Mouse (Mus musculus) neural tube, embryonic 14.5 days (tissue): ENCODE data around the gene Fam3a. TPM values are rescaled to one million over a fixed set of nuclear protein-coding genes. Genes with fewer than 3 reads are reported as not detected.

ENCODE experiments used
- ATAC-seq: fragments of 200-750 bp; cut with Nextera tagmentation; 2 replicates; pipeline ENCODE4 v1.8.0; 2017; ENCODE audit warnings: low read depth, mild to moderate bottlenecking, moderate TSS enrichment, moderate library complexity
- H3K27ac ChIP-seq: fragments of 300-500 bp; sonication (generic); 2 replicates; pipeline ENCODE4 v1.5.1; 2014; ENCODE audit warnings: low read depth, mild to moderate bottlenecking, control low read depth, low read length, moderate library complexity, mixed read lengths
- H3K27me3 ChIP-seq: fragments of 300-500 bp; sonication (generic); 2 replicates; pipeline ENCODE4 v1.6.1; 2014; ENCODE audit warnings: low read length; ENCODE audit not compliant: control insufficient read depth, insufficient read depth
- H3K36me3 ChIP-seq: fragments of 300-500 bp; sonication (generic); 2 replicates; pipeline ENCODE4 v1.6.1; 2014; ENCODE audit warnings: low read length, mixed read lengths; ENCODE audit not compliant: control insufficient read depth, insufficient read depth
- H3K4me1 ChIP-seq: fragments of 300-500 bp; sonication (generic); 2 replicates; pipeline ENCODE4 v1.6.1; 2014; ENCODE audit warnings: low read length; ENCODE audit not compliant: control insufficient read depth, insufficient read depth
- H3K4me2 ChIP-seq: fragments of 300-500 bp; sonication (generic); 2 replicates; pipeline ENCODE4 v1.6.1; 2014; ENCODE audit warnings: mild to moderate bottlenecking, low read depth, low read length, control low read depth
- H3K4me3 ChIP-seq: fragments of 300-500 bp; sonication (generic); 2 replicates; pipeline ENCODE4 v1.5.1; 2014; ENCODE audit warnings: low read depth, low read length, control low read depth, mixed read lengths
- H3K9ac ChIP-seq: fragments of 300-500 bp; sonication (generic); replicated peaks from 2 replicates; pipeline ENCODE4 v1.6.1; 2014; ENCODE audit warnings: low read depth, mild to moderate bottlenecking, control low read depth, low read length, mixed read lengths
- H3K9me3 ChIP-seq: fragments of 300-500 bp; sonication (generic); 2 replicates; pipeline ENCODE4 v1.6.1; 2016; ENCODE audit warnings: low read length; ENCODE audit not compliant: control insufficient read depth
- whole genome bisulfite sequencing: fragments of 180-500 bp; shearing (Covaris S2); extraction: QIAGEN DNeasy Blood & Tissue Kit; methylation state at CpG from one replicate; pipeline ENCODE4 v1.1.7; 2014; 5-methylcytosine and 5-hydroxymethylcytosine counted together
- polyA plus RNA-seq: library from polyadenylated mRNA; unstranded; fragments of >200 nt; fragmentation: Nextera tagmentation; extraction: Ambion mirVana; gene quantifications from 2 replicates; pipeline ENCODE4 v1.2.1, GENCODE M21; 2014

The Fam3a gene
- polyA plus RNA-seq, 1 experiment from 2014 or later, result 36.4 TPM

DNA sequence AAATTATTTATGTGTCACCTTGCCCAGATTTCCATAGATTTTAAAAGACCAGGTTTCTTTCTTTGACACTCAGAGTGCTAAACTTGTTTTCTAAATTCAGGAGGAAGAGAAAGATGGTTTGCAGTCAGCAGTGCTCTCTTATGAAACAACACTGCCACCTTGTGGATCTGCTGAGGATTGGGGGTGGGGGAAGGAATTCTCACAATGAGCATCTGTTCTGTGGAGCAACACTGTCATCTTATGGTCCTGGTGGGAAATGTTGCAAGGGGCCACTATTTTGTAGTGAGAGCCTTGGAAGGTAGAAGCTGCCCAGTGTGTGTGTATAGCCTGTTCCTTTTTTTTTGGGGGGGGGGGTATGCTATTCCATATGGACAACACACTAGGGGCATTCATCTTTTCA lies 20.3 kb upstream of the Fam3a start:
- Histone ChIP-seq H3K9me3 (no peaks in the 10 kb centered on the region), H3K36me3 (no peaks in the 10 kb centered on the region), H3K27ac (no peak overlapping the region), H3K4me2 (no peak overlapping the region), H3K27me3 (no peaks in the 10 kb centered on the region), H3K9ac (no peak overlapping the region), H3K4me3 (no peak overlapping the region), H3K4me1 (no peaks in the 10 kb centered on the region)
- peak; percentile 84 for ATAC-seq

GRCm38 (mm10) chrX:74408340-74408739 lies 15.3 kb upstream of the Fam3a start:
- H3K4me3 ChIP-seq, result no peak overlapping the region
- H3K9ac ChIP-seq, result no peak overlapping the region
- H3K36me3 ChIP-seq, result no peaks in the 10 kb centered on the region
- H3K27me3 ChIP-seq, result no peaks in the 10 kb centered on the region
- no peak overlapping the region for H3K27ac ChIP-seq
- no peaks in the 10 kb centered on the region for H3K4me1 ChIP-seq
- WGBS, result 52% methylated on average over 2 of the region's 2 CpGs
- no peak overlapping the region for H3K4me2 ChIP-seq
- ATAC-seq, result no peak
- H3K9me3 ChIP-seq, result no peaks in the 10 kb centered on the region

DNA sequence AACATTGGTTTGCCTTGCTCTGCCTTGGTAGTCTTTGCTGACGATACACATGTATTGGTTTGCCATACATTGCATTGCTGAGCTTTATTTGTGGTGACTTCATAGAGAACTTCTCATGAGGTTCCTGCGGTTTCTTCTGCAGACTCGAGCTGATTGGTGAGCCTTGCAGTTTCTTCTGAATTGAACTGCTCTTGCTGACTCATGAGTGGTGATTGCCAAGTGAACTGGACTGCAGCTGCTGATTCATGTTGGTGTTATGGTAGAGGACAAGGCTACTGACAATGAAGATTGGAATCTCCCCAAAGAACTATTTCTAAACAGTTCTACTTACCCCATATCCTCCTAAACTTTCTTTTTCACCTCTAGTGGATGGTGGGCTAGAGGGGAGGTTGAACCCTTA lies 7.1 kb upstream of the Fam3a start:
- Histone ChIP-seq H3K9me3 (no peaks in the 10 kb centered on the region), H3K27ac (no peak overlapping the region), H3K4me2 (no peak overlapping the region), H3K4me1 (no peaks in the 10 kb centered on the region), H3K27me3 (no peaks in the 10 kb centered on the region), H3K36me3 (no peaks in the 10 kb centered on the region), H3K9ac (no peak overlapping the region), H3K4me3 (no peak overlapping the region)
- ATAC-seq, result no peak
- WGBS, result 80% methylated on average over 3 of the region's 3 CpGs

- no peak for ATAC-seq
- H3K4me1 ChIP-seq, result peaks cover 3% of the 10 kb centered on the region; the same call in 1 of the 2 replicates
- H3K4me2 ChIP-seq, result no peak overlapping the region
- H3K4me3 ChIP-seq, result no peak overlapping the region
- no peaks in the 10 kb centered on the region for H3K36me3 ChIP-seq
- H3K27ac ChIP-seq, result no peak overlapping the region
- H3K9ac ChIP-seq, result no peak overlapping the region
- H3K9me3 ChIP-seq, result no peaks in the 10 kb centered on the region
- no peaks in the 10 kb centered on the region for H3K27me3 ChIP-seq
Observed at GRCm38 (mm10) chrX:74388153-74388552, 4.9 kb downstream of the Fam3a start.

- WGBS, result 81% methylated on average over 2 of the region's 2 CpGs
- Histone ChIP-seq H3K4me2 (no peak overlapping the region), H3K9me3 (no peaks in the 10 kb centered on the region), H3K27me3 (no peaks in the 10 kb centered on the region), H3K4me1 (no peaks in the 10 kb centered on the region), H3K4me3 (no peak overlapping the region), H3K27ac (no peak overlapping the region), H3K36me3 (no peaks in the 10 kb centered on the region), H3K9ac (no peak overlapping the region)
- ATAC-seq, result no peak
Observed at GRCm38 (mm10) chrX:74384451-74384850, 8.6 kb downstream of the Fam3a start.

GRCm38 (mm10) chrX:74372888-74373549 lies 20.1 kb downstream of the Fam3a start, which contains the start of the genes Ubl4a and Slc10a3:
Ubl4a (minus strand) TSS chrX:74373218.
Slc10a3 (minus strand) TSS chrX:74373349.
- no peak within 1 kb of the TSS for H3K27ac ChIP-seq
- ATAC-seq, result peak; percentile 92
- H3K4me2 ChIP-seq, result peak within 1 kb of the TSS; percentile 53

DNA sequence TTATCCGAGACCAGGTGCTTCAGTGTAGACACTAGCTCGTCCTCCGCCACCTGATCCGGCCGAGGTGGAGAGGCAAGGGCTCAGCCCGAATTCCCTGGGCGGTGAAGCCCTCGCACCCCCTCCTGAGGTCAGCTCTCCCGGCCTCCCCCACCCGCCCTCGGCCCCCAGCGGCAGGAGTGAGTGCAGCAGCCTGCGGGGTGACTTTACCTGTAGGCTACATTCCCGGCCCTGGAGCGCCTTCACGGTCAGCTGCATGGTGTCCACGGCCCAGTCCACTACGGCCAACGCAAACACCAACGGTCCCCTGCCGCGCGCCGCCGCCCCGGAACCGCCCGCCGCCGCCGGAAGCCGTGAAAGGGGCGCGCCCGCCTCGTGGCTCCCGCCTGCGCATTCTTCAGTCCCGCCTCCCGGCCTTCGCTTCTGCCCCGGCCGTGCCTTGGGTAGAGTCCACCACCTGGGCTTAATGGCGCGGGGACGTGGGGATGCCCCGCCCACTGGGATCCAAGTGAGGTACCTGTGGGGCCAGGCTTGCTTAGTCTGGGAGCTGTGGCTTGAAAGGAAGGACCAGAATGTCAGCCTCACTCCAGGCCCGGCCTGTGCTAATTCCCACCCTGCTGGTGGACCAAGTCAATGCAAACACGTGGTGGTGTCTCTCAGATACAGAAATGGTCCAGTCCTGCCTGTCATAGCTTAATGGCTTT lies 24.7 kb downstream of the Fam3a start:
- Histone ChIP-seq H3K27ac (peak overlapping the region; percentile 71), H3K4me3 (peak overlapping the region; percentile 39), H3K9me3 (no peaks in the 10 kb centered on the region), H3K27me3 (no peaks in the 10 kb centered on the region), H3K9ac (peak overlapping the region; percentile 55), H3K36me3 (no peaks in the 10 kb centered on the region), H3K4me2 (peak overlapping the region; percentile 59), H3K4me1 (0 out of 2 replicates have a peak, but pooled peaks cover 5% of the 10 kb centered on the region)
- 9% methylated on average over 43 of the region's 49 CpGs for WGBS
- ATAC-seq, result peak; percentile 85

More at GRCm38 (mm10) chrX:74372888-74373549, 20.1 kb downstream of the Fam3a start, which contains the start of the genes Ubl4a and Slc10a3:
- no peaks in the 10 kb centered on the region for H3K27me3 ChIP-seq
- peak within 1 kb of the TSS; percentile 36 for H3K4me3 ChIP-seq
- WGBS, result 17% methylated on average over 32 of the region's 32 CpGs
- H3K36me3 ChIP-seq, result no peaks in the 10 kb centered on the region
- 0 out of 2 replicates have a peak, but pooled peaks cover 5% of the 10 kb centered on the region for H3K4me1 ChIP-seq
- no peaks in the 10 kb centered on the region for H3K9me3 ChIP-seq
- peak within 1 kb of the TSS; percentile 44; the same call in 1 of the 2 replicates for H3K9ac ChIP-seq

DNA sequence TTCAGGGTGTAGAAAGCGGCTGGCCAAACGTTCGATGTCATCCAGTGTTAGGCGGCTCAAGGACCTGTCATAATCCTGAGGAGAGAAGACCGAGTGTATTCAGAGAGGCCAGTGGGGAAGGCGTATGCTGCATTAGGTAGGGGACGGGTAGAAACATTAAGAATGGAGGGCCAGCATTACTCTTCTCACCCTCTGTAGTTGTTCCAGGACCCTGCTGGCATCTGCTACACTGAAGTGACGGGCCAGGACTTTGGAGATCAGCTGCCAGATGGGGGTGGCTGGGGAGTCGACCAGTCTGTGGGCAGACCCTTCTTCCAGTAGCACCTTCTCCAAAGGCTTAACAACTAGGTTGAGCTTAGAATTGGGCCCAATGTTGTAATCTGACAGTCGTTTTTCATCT lies 25.6 kb downstream of the Fam3a start:
- Histone ChIP-seq H3K36me3 (no peaks in the 10 kb centered on the region), H3K4me1 (0 out of 2 replicates have a peak, but pooled peaks cover 2% of the 10 kb centered on the region), H3K27me3 (no peaks in the 10 kb centered on the region), H3K4me2 (peak overlapping the region; percentile 59), H3K9me3 (no peaks in the 10 kb centered on the region), H3K4me3 (peak overlapping the region; percentile 39), H3K27ac (no peak overlapping the region; the same call in 1 of the 2 replicates), H3K9ac (peak overlapping the region; percentile 55)
- no peak for ATAC-seq
- 66% methylated on average over 10 of the region's 10 CpGs for WGBS

DNA sequence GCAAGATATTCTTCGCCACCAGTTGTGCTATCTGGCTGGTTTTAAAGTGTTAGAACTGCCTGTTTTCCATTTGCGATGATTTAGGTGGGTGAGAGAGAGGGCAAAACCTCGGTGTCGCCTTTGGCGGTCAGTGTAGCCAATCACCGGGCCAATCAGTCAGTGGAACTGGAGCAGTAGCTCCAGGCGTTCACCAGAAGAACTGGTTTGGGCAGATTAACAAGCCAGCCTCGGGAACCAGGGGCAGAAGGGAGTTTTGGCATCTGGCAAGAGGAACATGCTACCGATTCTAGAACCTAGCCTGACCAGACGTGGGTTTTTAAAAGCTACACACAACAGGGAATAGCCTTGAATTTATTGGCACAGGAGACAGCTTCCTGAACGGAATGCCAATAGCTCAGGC lies 33.9 kb downstream of the Fam3a start:
- H3K4me3 ChIP-seq, result no peak overlapping the region
- ATAC-seq, result no peak
- no peaks in the 10 kb centered on the region for H3K27me3 ChIP-seq
- H3K9ac ChIP-seq, result no peak overlapping the region
- H3K4me2 ChIP-seq, result no peak overlapping the region
- H3K36me3 ChIP-seq, result no peaks in the 10 kb centered on the region
- H3K27ac ChIP-seq, result no peak overlapping the region
- H3K9me3 ChIP-seq, result no peaks in the 10 kb centered on the region
- 45% methylated on average over 11 of the region's 11 CpGs for WGBS
- H3K4me1 ChIP-seq, result no peaks in the 10 kb centered on the region
